Mouse (Mus musculus): Measurements from ENCODE around the gene Kbtbd8. TPM values are rescaled to one million over a fixed set of nuclear protein-coding genes. Genes with fewer than 3 reads are reported as not detected.

Kbtbd8 gene
- polyA plus RNA-seq (2014; fragmentation: Nextera tagmentation; extraction: Ambion mirVana) = 5.4 and 6.0 TPM in 2 replicates

- peak; percentile 41 for ATAC-seq (ENCODE audit: insufficient number of reproducible peaks, low FRiP score, low TSS enrichment, low read depth)
- peak within 1 kb of the TSS; percentile 68 for H3K9ac ChIP-seq (ENCODE audit: low read length)
- H3K4me1 ChIP-seq (ENCODE audit: control insufficient read depth, insufficient read depth, low read length) = peaks cover 3% of the 10 kb centered on the region; the same call in 1 of the 2 replicates
- no peaks in the 10 kb centered on the region for H3K9me3 ChIP-seq (ENCODE audit: control insufficient read depth, low read length)
- 29% methylated on average over 13 of the region's 13 CpGs for WGBS
- peak within 1 kb of the TSS; percentile 64 for H3K4me2 ChIP-seq (ENCODE audit: low read depth, severe bottlenecking)
- H3K27me3 ChIP-seq (ENCODE audit: control insufficient read depth, insufficient read depth, low read length) = no peaks in the 10 kb centered on the region
- DNase-seq (ENCODE audit: low spot score) = no peak
- H3K27ac ChIP-seq (replicated peaks; ENCODE audit: low read depth, low read length) = no peak within 1 kb of the TSS
- peak within 1 kb of the TSS; percentile 73 for H3K4me3 ChIP-seq (ENCODE audit: low read depth, low read length)
- no peaks in the 10 kb centered on the region for H3K36me3 ChIP-seq (ENCODE audit: control insufficient read depth, insufficient read depth, low read length)
Observed at GRCm38 (mm10) chr6:95116946-95117345, at the start of gene Kbtbd8. Gene Kbtbd8 (plus strand): TSS chr6:95117240.

DNA sequence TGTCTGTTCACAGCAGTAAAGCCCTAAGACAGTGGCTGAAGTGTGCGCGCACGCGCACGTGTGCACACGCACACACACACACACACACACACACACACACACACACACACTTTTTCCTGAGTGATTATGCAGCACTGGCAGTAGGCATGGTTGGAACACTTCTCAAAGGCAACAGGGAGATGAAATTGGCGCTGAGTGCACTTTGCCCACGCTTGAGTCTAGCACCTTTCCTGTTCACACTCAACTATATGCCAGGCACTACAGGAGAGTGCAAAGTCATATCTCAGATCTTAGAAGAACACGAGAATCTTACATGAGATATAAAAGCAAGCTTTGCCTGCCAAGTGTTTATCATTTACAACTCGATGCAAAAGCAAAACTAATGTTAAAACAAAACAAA lies 47.3 kb upstream of the Kbtbd8 start:
- H3K27me3 ChIP-seq (ENCODE audit: control insufficient read depth, insufficient read depth, low read length) = no peaks in the 10 kb centered on the region
- ATAC-seq (ENCODE audit: insufficient number of reproducible peaks, low FRiP score, low TSS enrichment, low read depth) (no peak), DNase-seq (ENCODE audit: low spot score) (no peak)
- no peak overlapping the region for H3K27ac ChIP-seq (replicated peaks; ENCODE audit: low read depth, low read length)
- H3K36me3 ChIP-seq (ENCODE audit: control insufficient read depth, insufficient read depth, low read length) = no peaks in the 10 kb centered on the region
- no peaks in the 10 kb centered on the region for H3K9me3 ChIP-seq (ENCODE audit: control insufficient read depth, low read length)
- no peak overlapping the region for H3K4me2 ChIP-seq (ENCODE audit: low read depth, severe bottlenecking)
- H3K4me1 ChIP-seq (ENCODE audit: control insufficient read depth, insufficient read depth, low read length) = no peaks in the 10 kb centered on the region
- WGBS = 93% methylated on average over 10 of the region's 10 CpGs
- H3K4me3 ChIP-seq (ENCODE audit: low read depth, low read length) = no peak overlapping the region
- H3K9ac ChIP-seq (ENCODE audit: low read length) = no peak overlapping the region

GRCm38 (mm10) chr6:95085276-95085675 lies 31.8 kb upstream of the Kbtbd8 start:
- WGBS = 68% methylated on average over 1 of the region's 1 CpGs
- H3K27me3 ChIP-seq (ENCODE audit: control insufficient read depth, insufficient read depth, low read length) = no peaks in the 10 kb centered on the region
- no peak overlapping the region for H3K4me3 ChIP-seq (ENCODE audit: low read depth, low read length)
- no peaks in the 10 kb centered on the region for H3K36me3 ChIP-seq (ENCODE audit: control insufficient read depth, insufficient read depth, low read length)
- H3K4me2 ChIP-seq (ENCODE audit: low read depth, severe bottlenecking) = no peak overlapping the region
- ATAC-seq (ENCODE audit: insufficient number of reproducible peaks, low FRiP score, low TSS enrichment, low read depth) (no peak), DNase-seq (ENCODE audit: low spot score) (no peak)
- H3K4me1 ChIP-seq (ENCODE audit: control insufficient read depth, insufficient read depth, low read length) = no peaks in the 10 kb centered on the region
- H3K9ac ChIP-seq (ENCODE audit: low read length) = no peak overlapping the region
- H3K27ac ChIP-seq (replicated peaks; ENCODE audit: low read depth, low read length) = no peak overlapping the region
- H3K9me3 ChIP-seq (ENCODE audit: control insufficient read depth, low read length) = no peaks in the 10 kb centered on the region

DNA sequence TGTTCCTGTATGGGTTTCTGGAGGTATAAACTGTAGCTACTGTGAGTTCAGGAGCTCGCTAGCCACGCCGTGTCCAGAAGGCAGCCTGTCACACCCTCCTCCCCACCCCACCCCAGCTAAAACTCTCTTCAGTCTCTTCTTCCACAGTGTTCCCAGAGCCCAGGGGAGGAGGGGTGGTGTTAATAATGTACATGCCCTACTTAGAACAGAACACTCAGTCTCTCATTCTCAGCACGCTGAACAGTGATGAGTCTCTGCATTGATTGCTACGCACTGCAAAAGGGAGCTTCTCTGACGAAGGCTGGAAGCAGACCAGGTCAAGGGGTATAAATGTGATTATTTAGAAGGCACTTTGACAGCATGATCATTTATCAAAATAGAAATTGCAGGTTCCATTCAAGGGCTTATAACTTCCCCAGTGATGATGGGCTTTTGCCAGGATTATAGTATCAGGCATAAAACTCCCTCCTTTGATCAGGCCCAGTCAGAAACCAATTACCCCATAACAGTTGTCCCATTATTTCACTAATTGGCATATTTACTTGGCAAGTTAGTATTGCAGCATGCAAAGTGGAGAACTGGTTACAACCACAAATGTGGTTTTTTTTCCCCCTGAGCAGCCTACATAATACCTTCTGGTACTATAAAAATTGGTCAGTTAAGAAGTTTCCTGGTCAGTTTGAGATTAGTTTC lies 29.7 kb upstream of the Kbtbd8 start:
- ATAC-seq (ENCODE audit: insufficient number of reproducible peaks, low FRiP score, low TSS enrichment, low read depth) (no peak), DNase-seq (ENCODE audit: low spot score) (no peak)
- H3K9me3 ChIP-seq (ENCODE audit: control insufficient read depth, low read length) = no peaks in the 10 kb centered on the region
- H3K27ac ChIP-seq (replicated peaks; ENCODE audit: low read depth, low read length) = no peak overlapping the region
- no peaks in the 10 kb centered on the region for H3K27me3 ChIP-seq (ENCODE audit: control insufficient read depth, insufficient read depth, low read length)
- no peaks in the 10 kb centered on the region for H3K36me3 ChIP-seq (ENCODE audit: control insufficient read depth, insufficient read depth, low read length)
- no peak overlapping the region for H3K4me2 ChIP-seq (ENCODE audit: low read depth, severe bottlenecking)
- no peaks in the 10 kb centered on the region for H3K4me1 ChIP-seq (ENCODE audit: control insufficient read depth, insufficient read depth, low read length)
- no peak overlapping the region for H3K9ac ChIP-seq (ENCODE audit: low read length)
- H3K4me3 ChIP-seq (ENCODE audit: low read depth, low read length) = no peak overlapping the region
- WGBS = 65% methylated on average over 6 of the region's 6 CpGs

- Histone ChIP-seq H3K4me1 (ENCODE audit: control insufficient read depth, insufficient read depth, low read length) (no peaks in the 10 kb centered on the region), H3K9ac (ENCODE audit: low read length) (no peak overlapping the region), H3K27ac (replicated peaks; ENCODE audit: low read depth, low read length) (no peak overlapping the region), H3K4me3 (ENCODE audit: low read depth, low read length) (no peak overlapping the region), H3K9me3 (ENCODE audit: control insufficient read depth, low read length) (no peaks in the 10 kb centered on the region), H3K4me2 (ENCODE audit: low read depth, severe bottlenecking) (no peak overlapping the region), H3K36me3 (ENCODE audit: control insufficient read depth, insufficient read depth, low read length) (no peaks in the 10 kb centered on the region), H3K27me3 (ENCODE audit: control insufficient read depth, insufficient read depth, low read length) (no peaks in the 10 kb centered on the region)
- 46% methylated on average over 4 of the region's 4 CpGs for WGBS
- ATAC-seq (ENCODE audit: insufficient number of reproducible peaks, low FRiP score, low TSS enrichment, low read depth) (no peak), DNase-seq (ENCODE audit: low spot score) (no peak)
Observed at GRCm38 (mm10) chr6:95088075-95088474, 29.0 kb upstream of the Kbtbd8 start.

GRCm38 (mm10) chr6:95094695-95095094 lies 22.3 kb upstream of the Kbtbd8 start:
- no peaks in the 10 kb centered on the region for H3K9me3 ChIP-seq (ENCODE audit: control insufficient read depth, low read length)
- no peaks in the 10 kb centered on the region for H3K27me3 ChIP-seq (ENCODE audit: control insufficient read depth, insufficient read depth, low read length)
- no peak overlapping the region for H3K4me3 ChIP-seq (ENCODE audit: low read depth, low read length)
- 69% methylated on average over 2 of the region's 2 CpGs for WGBS
- no peak overlapping the region for H3K9ac ChIP-seq (ENCODE audit: low read length)
- H3K4me1 ChIP-seq (ENCODE audit: control insufficient read depth, insufficient read depth, low read length) = no peaks in the 10 kb centered on the region
- ATAC-seq (ENCODE audit: insufficient number of reproducible peaks, low FRiP score, low TSS enrichment, low read depth) = no peak
- H3K36me3 ChIP-seq (ENCODE audit: control insufficient read depth, insufficient read depth, low read length) = no peaks in the 10 kb centered on the region
- H3K27ac ChIP-seq (replicated peaks; ENCODE audit: low read depth, low read length) = no peak overlapping the region
- DNase-seq (ENCODE audit: low spot score) = no peak
- H3K4me2 ChIP-seq (ENCODE audit: low read depth, severe bottlenecking) = no peak overlapping the region

DNA sequence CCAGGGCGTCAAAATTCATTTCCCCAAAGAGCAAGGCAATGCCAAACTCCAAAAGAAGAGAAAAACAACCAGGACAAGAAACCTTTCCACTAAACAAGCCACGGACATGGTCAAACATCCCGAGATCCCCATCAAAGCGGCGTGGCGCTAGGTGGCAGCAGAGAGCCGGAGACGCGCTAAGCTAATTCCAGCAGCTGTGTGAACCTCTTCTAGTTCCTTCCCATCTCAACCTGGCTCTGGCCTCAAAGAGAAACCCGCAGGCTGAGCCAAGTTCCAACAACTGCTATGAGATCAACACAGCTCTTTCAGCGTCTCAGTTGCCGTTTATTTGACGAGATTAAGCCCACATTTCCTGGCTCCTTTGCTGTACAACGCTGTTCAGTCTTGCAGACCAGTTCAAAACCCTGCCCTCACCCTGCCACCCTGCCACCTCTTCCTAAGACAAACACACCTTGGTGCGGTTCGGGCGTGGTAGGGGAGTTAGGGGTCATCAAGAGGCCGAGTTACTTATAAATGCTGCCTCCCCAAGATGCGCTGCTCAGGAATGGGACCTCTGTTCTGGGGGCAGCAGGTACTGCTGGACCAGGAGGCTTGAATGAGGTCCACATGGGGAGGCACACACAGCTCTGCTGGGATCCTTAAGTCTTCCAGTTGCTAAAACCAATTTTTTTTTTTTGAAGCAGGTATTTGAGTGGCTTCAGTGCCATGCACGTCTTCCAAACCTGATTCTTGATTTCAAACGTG lies 18.5 kb upstream of the Kbtbd8 start:
- DNase-seq (ENCODE audit: low spot score) = peak; percentile 92
- H3K27ac ChIP-seq (replicated peaks; ENCODE audit: low read depth, low read length) = no peak overlapping the region
- no peak overlapping the region for H3K9ac ChIP-seq (ENCODE audit: low read length)
- 27% methylated on average over 21 of the region's 21 CpGs for WGBS
- H3K27me3 ChIP-seq (ENCODE audit: control insufficient read depth, insufficient read depth, low read length) = no peaks in the 10 kb centered on the region
- no peaks in the 10 kb centered on the region for H3K36me3 ChIP-seq (ENCODE audit: control insufficient read depth, insufficient read depth, low read length)
- no peak overlapping the region for H3K4me2 ChIP-seq (ENCODE audit: low read depth, severe bottlenecking)
- ATAC-seq (ENCODE audit: insufficient number of reproducible peaks, low FRiP score, low TSS enrichment, low read depth) = no peak
- H3K9me3 ChIP-seq (ENCODE audit: control insufficient read depth, low read length) = no peaks in the 10 kb centered on the region
- H3K4me1 ChIP-seq (ENCODE audit: control insufficient read depth, insufficient read depth, low read length) = no peaks in the 10 kb centered on the region
- no peak overlapping the region for H3K4me3 ChIP-seq (ENCODE audit: low read depth, low read length)

DNA sequence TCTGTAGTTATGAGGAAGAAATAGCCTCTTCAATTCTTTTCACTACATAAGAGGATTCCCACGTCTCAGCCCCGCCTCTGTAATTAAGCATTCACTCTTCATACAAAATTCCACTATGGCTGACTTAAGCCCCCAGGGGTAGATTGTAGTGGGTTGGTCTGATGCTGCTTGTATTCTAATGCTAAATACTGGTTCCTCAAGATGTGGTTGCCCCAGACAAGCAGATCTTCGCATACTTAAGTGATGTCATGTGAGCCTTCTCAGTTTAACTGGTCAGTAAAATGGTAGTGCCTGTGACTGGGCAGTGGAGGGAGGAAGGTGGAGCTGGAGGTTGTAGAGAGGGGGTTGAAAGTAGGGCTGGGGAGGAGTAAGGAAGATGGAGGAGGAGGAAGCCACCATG lies 13.3 kb upstream of the Kbtbd8 start:
- WGBS = 55% methylated on average over 3 of the region's 3 CpGs
- Histone ChIP-seq H3K4me2 (ENCODE audit: low read depth, severe bottlenecking) (no peak overlapping the region), H3K9ac (ENCODE audit: low read length) (no peak overlapping the region), H3K9me3 (ENCODE audit: control insufficient read depth, low read length) (no peaks in the 10 kb centered on the region), H3K4me3 (ENCODE audit: low read depth, low read length) (no peak overlapping the region), H3K36me3 (ENCODE audit: control insufficient read depth, insufficient read depth, low read length) (no peaks in the 10 kb centered on the region), H3K27me3 (ENCODE audit: control insufficient read depth, insufficient read depth, low read length) (no peaks in the 10 kb centered on the region), H3K27ac (replicated peaks; ENCODE audit: low read depth, low read length) (no peak overlapping the region), H3K4me1 (ENCODE audit: control insufficient read depth, insufficient read depth, low read length) (no peaks in the 10 kb centered on the region)
- ATAC-seq (ENCODE audit: insufficient number of reproducible peaks, low FRiP score, low TSS enrichment, low read depth) (no peak), DNase-seq (ENCODE audit: low spot score) (no peak)

Data from limb, embryonic 11.5 days (tissue).